Mouse (Mus musculus) thymus, postnatal 25 days (tissue): ENCODE measurements at regions not wholly inside any gene's neighbourhood (a gene's known extent, or its start where the extent isn't known, plus 50 kb on each side); places are given as distances from the start of the nearest gene placed in this dataset.

Experiments used
- DNase-seq: peaks from one replicate; pipeline ENCODE4 v3.0.0; 2022

DNA sequence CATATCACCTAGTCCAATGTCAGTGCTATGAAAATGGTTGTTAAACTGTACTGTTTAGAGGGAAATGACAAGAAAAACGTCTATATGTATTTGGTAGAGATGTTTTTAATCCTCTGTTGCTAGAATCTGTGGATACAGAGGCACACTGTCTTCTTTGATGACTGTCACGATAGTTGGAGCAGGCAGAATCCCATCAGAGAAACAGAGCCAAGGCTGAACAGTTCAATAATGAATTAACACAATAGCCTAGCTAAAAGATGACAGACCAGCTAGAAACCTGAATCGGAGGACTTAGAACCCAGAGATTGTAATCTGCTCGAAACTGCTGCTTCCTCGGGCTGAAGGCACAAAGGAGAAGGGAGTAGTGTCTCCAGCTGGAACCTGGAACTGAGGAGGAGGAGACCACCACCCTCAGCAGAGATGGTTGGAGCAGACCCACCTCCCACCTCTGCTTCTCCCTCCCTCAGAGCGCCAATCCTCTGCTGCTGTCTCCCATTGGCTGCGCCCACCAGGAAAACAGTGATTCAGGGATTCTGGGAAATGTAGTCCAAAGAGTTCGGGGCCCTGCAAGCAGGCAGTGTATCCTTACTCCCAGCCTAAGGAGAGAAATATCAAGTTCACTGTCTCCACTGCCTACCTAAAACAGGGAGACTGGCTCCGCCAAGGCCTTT, 98.2 kb upstream of the Mgme1 start:
- no peak for DNase-seq

GRCm38 (mm10) chr2:144173358-144174106, 96.9 kb upstream of the Mgme1 start:
- DNase-seq, result no peak

DNA sequence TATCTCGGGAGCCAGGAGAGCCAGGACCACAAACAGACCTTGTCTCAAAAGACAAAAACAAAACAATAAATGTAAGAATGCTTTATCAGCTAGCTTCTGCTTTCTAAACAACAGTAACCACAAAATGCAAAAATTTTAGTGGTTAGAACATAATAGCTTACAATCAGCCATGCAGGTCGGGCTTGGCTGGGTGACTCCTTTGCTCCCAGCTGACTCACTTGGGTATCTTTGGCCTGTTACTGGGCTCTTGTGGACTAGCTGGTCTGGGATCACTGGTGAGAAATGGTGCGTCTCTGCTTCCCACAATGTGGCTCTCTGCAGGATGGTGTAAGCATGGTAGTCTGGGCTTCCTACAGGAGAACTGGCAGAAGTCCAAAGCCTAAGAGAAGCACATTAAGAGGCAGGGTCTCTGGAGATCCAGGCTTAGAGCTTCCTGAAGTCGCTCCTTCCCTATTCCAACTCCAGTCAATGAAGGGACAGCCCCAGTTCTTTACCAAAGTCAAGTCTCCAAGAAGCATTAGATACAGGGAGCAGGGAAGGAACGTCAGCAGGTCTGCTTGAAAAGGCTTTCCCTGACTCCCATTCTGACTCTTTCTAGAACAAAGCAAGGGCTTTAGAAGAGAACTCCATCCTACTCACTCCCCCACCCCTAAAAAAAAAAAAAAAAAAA, 96.0 kb upstream of the Mgme1 start:
- DNase-seq, result no peak

GRCm38 (mm10) chr2:144176508-144177170, 93.8 kb upstream of the Mgme1 start:
- no peak for DNase-seq

- no peak for DNase-seq
These were observed 93.2 kb upstream of the Mgme1 start for GRCm38 (mm10) chr2:144177268-144177667.

DNA sequence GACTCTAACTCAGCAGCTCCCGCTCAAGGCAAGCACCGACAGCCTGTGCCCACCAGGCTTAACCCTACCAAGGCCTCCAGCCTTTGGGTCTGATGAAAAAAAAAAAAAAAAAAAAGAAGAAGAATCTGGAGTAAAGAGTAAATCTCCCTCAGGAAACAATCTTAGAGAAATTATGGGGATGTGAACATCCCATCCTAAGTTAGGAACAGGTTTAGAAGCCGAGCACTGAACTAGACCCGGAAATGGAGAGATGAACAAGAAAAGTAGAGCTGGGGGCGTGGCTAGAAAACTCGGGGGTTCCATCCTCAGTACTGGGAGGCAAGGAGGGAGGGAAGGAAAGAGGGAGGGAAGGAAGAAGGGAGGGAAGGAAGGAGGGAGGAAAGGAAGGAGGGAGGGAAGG, 92.5 kb upstream of the Mgme1 start:
- no peak for DNase-seq

DNA sequence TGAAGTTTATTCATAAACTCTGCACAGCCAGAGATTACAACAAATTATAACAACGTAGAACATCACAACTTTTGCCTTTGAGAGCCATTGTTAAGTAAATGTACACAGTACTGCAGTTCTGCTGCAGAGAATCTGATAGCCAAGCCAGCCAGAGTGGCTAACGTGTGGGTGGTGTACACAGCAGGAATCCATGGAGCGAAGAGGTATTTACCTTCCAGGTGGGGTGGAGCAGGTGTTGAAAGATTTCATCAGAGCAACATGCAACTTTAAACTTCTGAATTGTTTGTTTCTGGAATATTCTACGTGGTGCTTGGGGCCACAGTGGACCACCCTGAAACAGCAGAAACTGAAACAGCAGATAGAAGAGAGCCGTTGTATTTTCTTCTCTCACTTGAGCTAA, 88.4 kb upstream of the Mgme1 start:
- no peak for DNase-seq

GRCm38 (mm10) chr2:144182542-144182941, 87.9 kb upstream of the Mgme1 start:
- DNase-seq, result no peak

DNA sequence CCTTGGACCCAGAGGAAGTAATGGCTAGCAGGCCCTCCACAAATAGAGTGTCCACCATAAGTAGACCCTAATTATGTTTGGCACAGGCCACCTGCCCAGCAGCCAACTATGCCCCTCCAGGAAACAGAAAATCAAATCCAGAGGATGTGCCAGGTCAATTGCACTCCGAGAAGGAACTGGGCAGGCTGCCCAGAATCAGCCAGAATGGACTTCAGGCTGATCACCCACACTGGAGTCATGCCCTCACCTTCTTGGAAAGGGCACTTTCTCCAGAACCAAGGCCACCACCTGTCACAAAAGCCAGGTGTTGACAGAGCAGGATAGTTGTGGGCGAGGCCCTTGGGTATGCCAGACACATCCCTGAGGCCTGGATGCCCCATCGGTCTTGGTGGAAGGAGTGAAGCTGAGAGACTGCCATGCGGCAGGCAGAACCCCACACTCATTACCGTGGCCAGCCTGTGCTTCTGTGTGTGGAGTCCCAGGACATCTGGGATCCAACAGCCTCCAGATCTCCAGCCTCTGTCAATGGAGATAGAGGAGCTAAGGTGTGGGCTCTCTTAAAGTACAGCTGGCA, 87.0 kb upstream of the Mgme1 start:
- no peak for DNase-seq

DNA sequence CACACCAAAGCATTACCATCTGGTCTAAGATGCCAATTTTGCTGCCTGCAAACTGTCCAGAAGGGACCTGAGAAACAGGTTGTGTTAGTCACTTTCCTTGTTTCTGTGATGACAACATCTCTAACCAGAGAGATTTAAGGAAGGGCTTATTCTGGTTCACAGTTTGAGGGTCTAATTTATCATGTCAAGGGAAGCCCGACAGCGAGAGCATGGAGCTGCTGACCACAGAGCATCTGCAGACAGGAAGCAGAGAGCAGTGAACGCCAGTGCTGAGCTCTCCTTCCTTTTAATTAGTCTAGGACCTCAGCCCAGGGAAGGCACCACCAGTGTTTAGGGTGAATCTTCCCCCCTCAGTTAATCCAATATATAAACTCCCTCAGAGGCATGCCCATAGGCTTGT, 85.3 kb upstream of the Mgme1 start:
- DNase-seq, result no peak

- DNase-seq, result no peak
These were observed 84.0 kb upstream of the Mgme1 start for GRCm38 (mm10) chr2:144186426-144186825.

DNA sequence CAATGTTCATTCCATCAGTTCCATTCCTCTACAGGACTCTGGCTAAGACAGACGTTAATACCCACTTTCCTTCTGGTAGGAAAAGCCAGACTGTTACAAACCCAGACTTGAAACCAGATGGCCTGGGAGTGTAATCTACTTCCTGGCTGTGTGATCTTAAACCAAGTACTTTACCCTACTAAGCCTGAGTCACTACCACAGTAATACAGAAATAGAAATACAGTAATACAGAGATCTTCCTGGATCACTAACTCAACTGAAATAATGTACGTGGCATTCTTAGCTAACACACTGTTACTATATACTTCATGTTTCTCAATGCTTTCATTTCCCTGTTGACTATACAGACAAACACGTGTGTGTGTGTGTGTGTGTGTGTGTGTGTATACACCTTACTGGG, 82.4 kb upstream of the Mgme1 start:
- no peak for DNase-seq

GRCm38 (mm10) chr2:144188485-144188884, 82.0 kb upstream of the Mgme1 start:
- DNase-seq, result no peak

- no peak for DNase-seq
These were observed 80.7 kb upstream of the Mgme1 start for GRCm38 (mm10) chr2:144189756-144190155.

DNA sequence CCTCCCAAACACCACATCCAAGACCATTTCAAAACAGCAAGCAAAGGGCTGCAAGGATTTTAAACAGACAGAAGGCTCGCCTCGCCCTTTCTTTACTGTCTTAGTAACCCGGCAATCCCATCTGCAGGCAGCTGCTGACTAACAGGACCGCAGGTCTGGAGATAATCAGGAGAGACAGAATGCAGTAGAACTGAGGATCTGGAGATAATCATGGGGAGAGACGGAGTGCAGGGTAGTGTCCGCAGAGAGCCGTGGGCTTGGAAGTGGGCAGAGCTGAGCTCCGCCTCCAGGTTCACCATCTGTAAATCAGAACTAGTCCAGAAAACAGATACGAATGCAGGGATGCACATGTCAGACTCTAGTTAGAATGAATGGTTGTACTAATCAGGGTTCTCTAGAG, 79.4 kb upstream of the Mgme1 start:
- DNase-seq, result no peak

DNA sequence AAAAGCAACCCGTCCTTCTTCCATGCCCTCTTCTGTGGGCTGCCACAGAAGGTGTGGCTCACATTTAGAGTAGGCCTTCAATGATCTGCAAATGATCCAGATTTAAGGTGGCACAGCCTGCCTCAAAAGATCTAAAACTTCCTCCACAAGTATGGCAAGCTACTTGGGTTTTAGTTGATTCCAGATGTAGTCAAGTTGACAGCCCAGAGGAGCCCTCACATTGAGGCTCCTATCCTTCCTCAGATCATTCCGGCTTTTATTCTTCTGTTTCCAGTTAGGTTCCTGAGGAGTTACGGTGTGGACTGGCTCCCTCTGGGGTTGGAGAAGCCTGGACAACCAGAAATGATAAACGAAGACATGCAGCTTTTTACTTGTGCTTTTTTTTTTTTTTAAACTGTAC, 78.8 kb upstream of the Mgme1 start:
- no peak for DNase-seq

- DNase-seq, result no peak
These were observed 78.0 kb upstream of the Mgme1 start for GRCm38 (mm10) chr2:144192428-144192827.

GRCm38 (mm10) chr2:144195851-144196250, 74.6 kb upstream of the Mgme1 start:
- DNase-seq, result no peak

DNA sequence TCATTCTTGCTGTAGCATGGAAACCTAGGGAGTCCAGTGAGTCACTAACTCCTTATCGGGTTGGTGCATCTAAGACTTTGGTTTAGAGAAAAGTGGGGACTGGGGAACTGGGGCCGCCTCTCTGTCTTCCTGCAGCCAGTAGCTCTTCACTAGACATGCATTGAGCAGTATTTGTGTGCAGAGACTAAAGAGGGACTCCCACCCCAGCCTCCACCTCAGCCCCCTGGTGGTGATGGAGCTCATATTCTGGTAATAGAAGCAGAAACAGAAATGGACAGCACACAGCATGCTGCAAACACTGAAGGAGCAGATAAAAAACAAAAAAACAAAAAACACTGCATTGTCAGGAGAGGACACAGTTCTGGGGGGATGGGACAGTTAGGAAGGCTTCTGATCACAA, 73.3 kb upstream of the Mgme1 start:
- DNase-seq, result peak; percentile 43

DNA sequence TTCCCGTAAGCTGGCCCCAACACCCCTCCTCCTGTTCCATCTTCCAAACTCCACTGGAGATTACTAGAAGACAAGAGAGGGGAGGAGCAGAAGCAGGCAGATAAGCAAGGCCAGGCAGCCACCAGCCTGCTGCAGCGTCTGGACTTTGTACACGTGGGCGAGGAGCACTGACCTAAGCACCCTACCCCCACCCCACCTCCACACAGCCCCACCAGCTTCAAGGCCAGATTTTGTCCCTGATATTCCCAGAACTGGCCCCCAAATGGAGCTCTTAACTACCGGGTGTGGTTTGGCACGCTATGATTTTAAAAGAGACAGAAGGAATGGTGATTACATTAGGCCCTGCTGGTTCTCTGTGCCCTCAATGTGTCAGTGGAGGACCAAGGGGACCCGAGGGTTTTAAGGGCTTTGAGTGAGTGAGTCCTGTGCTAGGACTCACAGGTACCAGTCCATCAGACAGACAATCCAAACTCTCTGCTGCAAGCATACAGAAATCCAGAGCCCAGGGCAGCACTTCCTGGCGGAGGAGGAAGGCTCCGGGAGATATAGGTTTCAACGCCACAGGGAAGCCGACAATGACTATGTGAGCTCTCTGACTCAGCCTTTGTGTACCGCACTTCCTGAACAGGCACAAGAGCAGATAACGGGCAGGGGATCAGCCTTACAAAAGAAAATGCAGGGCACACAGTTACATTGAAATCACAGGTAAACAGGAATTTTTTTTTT, 72.0 kb upstream of the Mgme1 start:
- no peak for DNase-seq
